Mouse (Mus musculus): ENCODE data around the gene Gpr65. TPM values are rescaled to one million over a fixed set of nuclear protein-coding genes. Genes with fewer than 3 reads are reported as not detected.
"Not testable (repeated sequence)": the region's sequence is repeated elsewhere in the genome, so short reads cannot be mapped to it uniquely, and the experiment has no call there.

Gpr65 gene
- polyA plus RNA-seq, 1 experiment from 2014 or later, result 0.10 TPM

GRCm38 (mm10) chr12:98301980-98302379 is 33.5 kb downstream of the Gpr65 start:
- no peaks in the 10 kb centered on the region for H3K9me3 ChIP-seq (replicated peaks; ENCODE audit: control insufficient read depth, low read length)
- ATAC-seq (no peak), DNase-seq (ENCODE audit: low spot score) (no peak)
- no peak overlapping the region for H3K9ac ChIP-seq (ENCODE audit: low read length)
- no peaks in the 10 kb centered on the region for H3K36me3 ChIP-seq (ENCODE audit: control insufficient read depth, insufficient read depth, low read length)
- 91% methylated on average over 5 of the region's 5 CpGs for WGBS
- no peaks in the 10 kb centered on the region for H3K4me1 ChIP-seq (ENCODE audit: control insufficient read depth, insufficient read depth, low read length)
- no peak overlapping the region for H3K4me3 ChIP-seq (ENCODE audit: low read depth, low read length)
- no peak overlapping the region for H3K4me2 ChIP-seq (ENCODE audit: low read length)
- no peak overlapping the region for H3K27ac ChIP-seq (ENCODE audit: low read depth, low read length)
- H3K27me3 ChIP-seq (replicated peaks; ENCODE audit: control insufficient read depth, insufficient read depth, low read length), result no peaks in the 10 kb centered on the region

DNA sequence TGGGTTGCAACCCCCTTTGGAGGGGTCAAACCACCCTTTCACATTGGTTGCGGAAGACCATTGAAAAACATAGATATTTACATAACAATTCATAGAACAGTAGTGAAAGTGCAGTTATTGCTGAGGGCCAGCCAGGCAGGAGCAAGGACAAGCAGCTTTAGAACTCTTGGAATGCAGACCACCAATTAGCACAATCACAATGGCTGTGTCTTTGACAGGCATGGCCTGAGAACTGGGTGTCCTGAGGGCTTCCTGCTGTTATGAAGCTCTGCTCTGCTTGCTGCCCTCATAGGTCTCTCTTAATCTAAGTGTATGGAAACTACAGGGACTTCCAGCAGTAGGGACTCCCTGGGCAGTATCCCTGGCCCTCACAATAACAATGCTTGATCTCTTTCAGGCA is 34.6 kb downstream of the Gpr65 start:
- Histone ChIP-seq H3K27me3 (replicated peaks; ENCODE audit: control insufficient read depth, insufficient read depth, low read length) (no peaks in the 10 kb centered on the region), H3K9ac (ENCODE audit: low read length) (no peak overlapping the region), H3K36me3 (ENCODE audit: control insufficient read depth, insufficient read depth, low read length) (no peaks in the 10 kb centered on the region), H3K4me3 (ENCODE audit: low read depth, low read length) (no peak overlapping the region), H3K4me1 (ENCODE audit: control insufficient read depth, insufficient read depth, low read length) (no peaks in the 10 kb centered on the region), H3K4me2 (ENCODE audit: low read length) (no peak overlapping the region), H3K9me3 (replicated peaks; ENCODE audit: control insufficient read depth, low read length) (no peaks in the 10 kb centered on the region), H3K27ac (ENCODE audit: low read depth, low read length) (no peak overlapping the region)
- ATAC-seq (no peak), DNase-seq (ENCODE audit: low spot score) (no peak)
- 55% methylated on average over 1 of the region's 1 CpGs for WGBS

DNA sequence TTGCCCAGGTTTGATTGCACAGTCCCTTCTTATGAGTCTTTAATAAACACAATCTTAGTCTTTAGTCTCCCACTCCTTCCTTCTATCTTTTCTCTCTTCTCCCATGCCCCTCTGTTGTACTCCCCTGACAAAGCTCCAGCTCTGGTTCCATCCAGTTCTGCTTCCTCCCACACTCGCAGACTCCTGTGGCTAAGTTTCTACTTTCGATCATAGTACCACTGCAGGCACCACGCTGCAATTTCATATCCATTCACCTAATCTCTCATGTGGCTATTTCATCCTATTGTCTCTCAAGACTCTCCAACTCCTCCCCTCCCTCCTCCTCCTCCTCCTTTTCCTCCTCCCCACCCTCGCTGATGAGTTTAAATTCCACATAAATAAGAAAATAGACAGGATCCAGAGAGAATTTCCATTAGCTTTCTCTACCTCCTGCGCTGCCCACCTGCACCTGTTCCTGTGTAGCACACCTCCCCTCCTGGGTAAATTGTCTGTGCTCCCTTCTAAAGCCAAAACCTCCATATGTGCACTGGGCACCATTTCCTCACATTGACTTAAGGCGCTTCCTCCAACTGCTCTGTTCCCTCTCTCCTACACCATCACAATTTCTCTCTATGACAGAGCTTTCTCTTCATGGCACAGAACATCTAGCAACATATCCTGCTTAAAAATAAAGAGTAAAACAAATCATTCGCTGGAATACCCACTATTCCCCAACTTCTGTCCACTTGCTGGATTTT is 38.9 kb downstream of the Gpr65 start:
- DNase-seq (ENCODE audit: low spot score) (no peak), ATAC-seq (no peak)
- Histone ChIP-seq H3K9ac (ENCODE audit: low read length) (no peak overlapping the region), H3K4me1 (ENCODE audit: control insufficient read depth, insufficient read depth, low read length) (no peaks in the 10 kb centered on the region), H3K27me3 (replicated peaks; ENCODE audit: control insufficient read depth, insufficient read depth, low read length) (no peaks in the 10 kb centered on the region), H3K9me3 (replicated peaks; ENCODE audit: control insufficient read depth, low read length) (no peaks in the 10 kb centered on the region), H3K36me3 (ENCODE audit: control insufficient read depth, insufficient read depth, low read length) (no peaks in the 10 kb centered on the region), H3K27ac (ENCODE audit: low read depth, low read length) (no peak overlapping the region), H3K4me2 (ENCODE audit: low read length) (no peak overlapping the region), H3K4me3 (ENCODE audit: low read depth, low read length) (no peak overlapping the region)
- 85% methylated on average over 7 of the region's 7 CpGs for WGBS

GRCm38 (mm10) chr12:98311376-98312083 is 43.1 kb downstream of the Gpr65 start:
- 89% methylated on average over 7 of the region's 7 CpGs for WGBS
- Histone ChIP-seq H3K27ac (ENCODE audit: low read depth, low read length) (no peak overlapping the region), H3K9ac (ENCODE audit: low read length) (no peak overlapping the region), H3K4me3 (ENCODE audit: low read depth, low read length) (no peak overlapping the region), H3K9me3 (replicated peaks; ENCODE audit: control insufficient read depth, low read length) (no peaks in the 10 kb centered on the region), H3K4me2 (ENCODE audit: low read length) (no peak overlapping the region), H3K27me3 (replicated peaks; ENCODE audit: control insufficient read depth, insufficient read depth, low read length) (no peaks in the 10 kb centered on the region), H3K4me1 (ENCODE audit: control insufficient read depth, insufficient read depth, low read length) (no peaks in the 10 kb centered on the region), H3K36me3 (ENCODE audit: control insufficient read depth, insufficient read depth, low read length) (no peaks in the 10 kb centered on the region)
- ATAC-seq (no peak), DNase-seq (ENCODE audit: low spot score) (no peak)

- Histone ChIP-seq H3K4me1 (ENCODE audit: control insufficient read depth, insufficient read depth, low read length) (no peaks in the 10 kb centered on the region), H3K4me3 (ENCODE audit: low read depth, low read length) (no peak overlapping the region), H3K4me2 (ENCODE audit: low read length) (no peak overlapping the region), H3K9ac (ENCODE audit: low read length) (no peak overlapping the region), H3K36me3 (ENCODE audit: control insufficient read depth, insufficient read depth, low read length) (no peaks in the 10 kb centered on the region), H3K9me3 (replicated peaks; ENCODE audit: control insufficient read depth, low read length) (no peaks in the 10 kb centered on the region), H3K27ac (ENCODE audit: low read depth, low read length) (no peak overlapping the region), H3K27me3 (replicated peaks; ENCODE audit: control insufficient read depth, insufficient read depth, low read length) (no peaks in the 10 kb centered on the region)
- DNase-seq (ENCODE audit: low spot score) (no peak), ATAC-seq (no peak)
- WGBS, result 87% methylated on average over 5 of the region's 5 CpGs
Measured at GRCm38 (mm10) chr12:98315924-98316323, 47.5 kb downstream of the Gpr65 start.

- no peaks in the 10 kb centered on the region for H3K27me3 ChIP-seq (replicated peaks; ENCODE audit: control insufficient read depth, insufficient read depth, low read length)
- no peak overlapping the region for H3K4me3 ChIP-seq (ENCODE audit: low read depth, low read length)
- no peak overlapping the region for H3K27ac ChIP-seq (ENCODE audit: low read depth, low read length)
- 92% methylated on average over 8 of the region's 8 CpGs for WGBS
- H3K9me3 ChIP-seq (replicated peaks; ENCODE audit: control insufficient read depth, low read length), result no peaks in the 10 kb centered on the region
- H3K9ac ChIP-seq (ENCODE audit: low read length), result no peak overlapping the region
- no peak overlapping the region for H3K4me2 ChIP-seq (ENCODE audit: low read length)
- ATAC-seq (no peak), DNase-seq (ENCODE audit: low spot score) (no peak)
- H3K36me3 ChIP-seq (ENCODE audit: control insufficient read depth, insufficient read depth, low read length), result no peaks in the 10 kb centered on the region
- H3K4me1 ChIP-seq (ENCODE audit: control insufficient read depth, insufficient read depth, low read length), result no peaks in the 10 kb centered on the region
Measured at GRCm38 (mm10) chr12:98317718-98318340, 49.4 kb downstream of the Gpr65 start.

DNA sequence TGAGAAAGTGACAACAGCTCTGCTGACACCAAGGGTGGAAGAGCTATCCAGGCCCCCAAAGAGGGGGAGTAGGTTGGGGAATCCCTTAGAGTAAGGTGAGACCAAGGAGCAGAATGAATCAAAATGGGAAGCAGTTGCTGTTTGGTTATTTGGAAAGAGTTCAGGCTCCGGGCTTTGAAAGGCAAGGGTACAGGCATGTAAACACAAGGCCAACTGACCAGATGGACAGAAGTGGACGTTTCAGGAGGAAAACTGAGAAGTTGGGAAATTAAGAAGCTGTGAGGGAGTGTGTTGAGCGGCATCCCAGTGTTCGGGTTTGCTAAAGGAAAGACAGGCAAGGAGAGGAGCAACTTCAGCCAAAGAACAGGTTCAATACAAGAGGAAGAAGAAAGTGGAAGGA is 54.0 kb downstream of the Gpr65 start:
- no peaks in the 10 kb centered on the region for H3K36me3 ChIP-seq (ENCODE audit: control insufficient read depth, insufficient read depth, low read length)
- no peaks in the 10 kb centered on the region for H3K9me3 ChIP-seq (replicated peaks; ENCODE audit: control insufficient read depth, low read length)
- no peak overlapping the region for H3K27ac ChIP-seq (ENCODE audit: low read depth, low read length)
- H3K4me2 ChIP-seq (ENCODE audit: low read length), result no peak overlapping the region
- H3K4me3 ChIP-seq (ENCODE audit: low read depth, low read length), result no peak overlapping the region
- H3K4me1 ChIP-seq (ENCODE audit: control insufficient read depth, insufficient read depth, low read length), result no peaks in the 10 kb centered on the region
- no peak overlapping the region for H3K9ac ChIP-seq (ENCODE audit: low read length)
- no peak for DNase-seq (ENCODE audit: low spot score)
- no peaks in the 10 kb centered on the region for H3K27me3 ChIP-seq (replicated peaks; ENCODE audit: control insufficient read depth, insufficient read depth, low read length)
- ATAC-seq, result no peak
- WGBS, result 81% methylated on average over 4 of the region's 4 CpGs

GRCm38 (mm10) chr12:98324170-98324569 is 55.7 kb downstream of the Gpr65 start:
- WGBS, result no CpG with 5 or more reads among the region's 1 CpGs
- not testable (repeated sequence) for H3K27me3 ChIP-seq (replicated peaks; ENCODE audit: control insufficient read depth, insufficient read depth, low read length); H3K4me2 ChIP-seq (ENCODE audit: low read length); H3K9me3 ChIP-seq (replicated peaks; ENCODE audit: control insufficient read depth, low read length); H3K9ac ChIP-seq (ENCODE audit: low read length); H3K4me3 ChIP-seq (ENCODE audit: low read depth, low read length); H3K27ac ChIP-seq (ENCODE audit: low read depth, low read length); ATAC-seq; H3K36me3 ChIP-seq (ENCODE audit: control insufficient read depth, insufficient read depth, low read length); H3K4me1 ChIP-seq (ENCODE audit: control insufficient read depth, insufficient read depth, low read length)
- peak; percentile 91 for DNase-seq (ENCODE audit: low spot score)

Measured in forebrain, embryonic 14.5 days (tissue).